Mouse (Mus musculus): Measurements from ENCODE around the gene Adam33. TPM values are rescaled to one million over a fixed set of nuclear protein-coding genes. Genes with fewer than 3 reads are reported as not detected.
A peak's percentile ranks its signal among the peaks of the same experiment; 100 is the strongest.
"Not testable (repeated sequence)": the region's sequence is repeated elsewhere in the genome, so short reads cannot be mapped to it uniquely, and the experiment has no call there.

Gene Adam33
- 8.2 and 10.3 TPM in 2 replicates for polyA plus RNA-seq (2014; fragmentation: Nextera tagmentation; extraction: Ambion mirVana)

DNA sequence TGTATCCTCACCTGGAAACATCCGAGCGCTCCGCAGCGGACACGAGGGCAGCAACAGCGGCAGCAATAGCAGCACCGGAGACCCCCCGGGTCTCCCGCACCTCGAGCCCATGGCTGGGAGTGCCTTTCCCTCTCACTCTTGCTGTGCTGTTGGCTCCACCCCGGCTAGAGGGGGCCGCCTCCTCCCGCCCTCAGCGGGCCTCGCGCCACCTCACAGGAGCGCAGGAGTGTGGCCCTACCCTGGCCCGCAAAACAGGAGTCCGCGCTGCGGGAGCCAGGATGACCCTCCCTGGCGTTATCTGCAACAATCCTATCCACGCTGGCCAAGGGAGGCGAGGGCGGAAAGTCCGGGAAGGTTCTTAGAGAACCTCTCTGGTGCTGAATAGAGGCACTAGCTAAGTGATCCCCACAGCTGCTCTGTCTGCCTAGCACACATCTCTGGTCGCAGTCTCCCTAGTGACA is at the start of gene Adam33:
Gene Adam33 (minus strand): TSS at position 411 of the 461 bp plus-strand sequence.
- 3% methylated on average over 25 of the region's 27 CpGs for WGBS
- peak within 1 kb of the TSS; percentile 20 to 33 for H3K4me3 ChIP-seq (ENCODE audit: control insufficient read depth in 1 of 2, insufficient read depth in 1 of 2, low read depth in 1 of 2, low read length in 2 of 2)
- H3K27me3 ChIP-seq (ENCODE audit: control insufficient read depth, insufficient read depth, low read length), result peaks cover 24% of the 10 kb centered on the region
- H3K36me3 ChIP-seq (ENCODE audit: control insufficient read depth, insufficient read depth, low read length), result no peaks in the 10 kb centered on the region
- H3K27ac ChIP-seq (replicated peaks in 1 of 2; ENCODE audit: control insufficient read depth in 1 of 2, insufficient read depth in 1 of 2, low read depth in 2 of 2, low read length in 2 of 2), result no peak within 1 kb of the TSS
- peaks cover 37 to 46% of the 10 kb centered on the region in 2 experiments for H3K4me1 ChIP-seq (ENCODE audit: control insufficient read depth in 2 of 2, insufficient read depth in 2 of 2, low read length in 2 of 2)
- no peaks in the 10 kb centered on the region for H3K9me3 ChIP-seq (ENCODE audit: control insufficient read depth, low read length)
- peak within 1 kb of the TSS; percentile 46 for H3K9ac ChIP-seq (ENCODE audit: low read length)
- ATAC-seq (ENCODE audit: insufficient number of reproducible peaks, insufficient read depth, low FRiP score, low read depth), result 0 out of 2 replicates have a peak, but pooled peaks have one; percentile 37
- H3K4me2 ChIP-seq (ENCODE audit: low read length), result peak within 1 kb of the TSS; percentile 69

DNA sequence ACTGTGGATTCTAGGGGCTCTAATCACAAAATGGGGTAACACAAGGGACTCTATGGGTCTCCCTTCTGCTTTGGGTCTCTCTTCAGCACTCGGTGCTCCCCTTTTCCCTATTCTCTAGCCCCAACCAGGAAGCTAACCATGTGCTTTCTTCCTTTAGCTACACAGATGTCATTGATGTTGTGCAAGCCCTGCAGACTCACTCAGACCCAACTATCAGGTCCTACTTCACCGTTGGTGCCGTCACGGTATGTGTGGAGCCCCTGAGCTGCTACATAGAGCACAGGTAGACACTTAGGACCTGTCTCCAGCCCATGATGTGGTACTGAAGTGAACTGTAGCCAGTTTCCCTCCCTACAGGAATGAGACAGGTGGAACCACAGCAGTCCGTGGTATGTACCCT is 42.4 kb upstream of the Adam33 start:
- H3K27ac ChIP-seq (replicated peaks in 1 of 2; ENCODE audit: control insufficient read depth in 1 of 2, insufficient read depth in 1 of 2, low read depth in 2 of 2, low read length in 2 of 2), result no peak overlapping the region
- H3K4me2 ChIP-seq (ENCODE audit: low read length), result no peak overlapping the region
- H3K4me3 ChIP-seq (ENCODE audit: control insufficient read depth in 1 of 2, insufficient read depth in 1 of 2, low read depth in 1 of 2, low read length in 2 of 2), result no peak overlapping the region
- WGBS, result 70% methylated on average over 5 of the region's 5 CpGs
- no peak overlapping the region for H3K9ac ChIP-seq (ENCODE audit: low read length)
- ATAC-seq (ENCODE audit: insufficient number of reproducible peaks, insufficient read depth, low FRiP score, low read depth), result no peak
- H3K27me3 ChIP-seq (ENCODE audit: control insufficient read depth, insufficient read depth, low read length), result no peaks in the 10 kb centered on the region
- no peaks in the 10 kb centered on the region for H3K9me3 ChIP-seq (ENCODE audit: control insufficient read depth, low read length)
- peaks cover 0 to 5% of the 10 kb centered on the region in 2 experiments; a peak in 1 of 4 replicates for H3K4me1 ChIP-seq (ENCODE audit: control insufficient read depth in 2 of 2, insufficient read depth in 2 of 2, low read length in 2 of 2)
- no peaks in the 10 kb centered on the region for H3K36me3 ChIP-seq (ENCODE audit: control insufficient read depth, insufficient read depth, low read length)

DNA sequence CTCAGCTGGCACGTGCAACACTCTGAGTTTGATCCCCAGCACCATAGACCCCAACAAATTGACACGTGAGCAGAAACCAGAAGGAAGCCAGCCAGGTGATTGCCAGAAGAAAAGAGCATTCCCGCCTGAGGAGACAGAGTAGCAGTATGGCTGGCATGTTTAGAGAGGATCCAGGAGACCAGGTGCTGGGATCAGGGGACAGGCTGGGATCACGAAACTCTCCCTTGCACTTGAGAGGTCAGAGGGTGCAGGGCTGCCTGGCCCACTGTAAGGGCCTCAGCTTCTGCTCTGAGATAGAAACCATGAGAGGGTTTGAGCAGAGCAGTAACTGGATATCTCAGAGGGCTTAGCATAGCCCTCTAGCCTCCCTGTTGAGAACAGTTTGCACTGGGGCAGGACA is 41.4 kb upstream of the Adam33 start:
- H3K4me3 ChIP-seq (ENCODE audit: control insufficient read depth in 1 of 2, insufficient read depth in 1 of 2, low read depth in 1 of 2, low read length in 2 of 2); H3K4me1 ChIP-seq (ENCODE audit: control insufficient read depth in 2 of 2, insufficient read depth in 2 of 2, low read length in 2 of 2); H3K9me3 ChIP-seq (ENCODE audit: control insufficient read depth, low read length); H3K27ac ChIP-seq (replicated peaks in 1 of 2; ENCODE audit: control insufficient read depth in 1 of 2, insufficient read depth in 1 of 2, low read depth in 2 of 2, low read length in 2 of 2); H3K4me2 ChIP-seq (ENCODE audit: low read length); ATAC-seq (ENCODE audit: insufficient number of reproducible peaks, insufficient read depth, low FRiP score, low read depth); H3K27me3 ChIP-seq (ENCODE audit: control insufficient read depth, insufficient read depth, low read length); H3K36me3 ChIP-seq (ENCODE audit: control insufficient read depth, insufficient read depth, low read length); H3K9ac ChIP-seq (ENCODE audit: low read length): not testable (repeated sequence)
- WGBS, result 75% methylated on average over 4 of the region's 4 CpGs

DNA sequence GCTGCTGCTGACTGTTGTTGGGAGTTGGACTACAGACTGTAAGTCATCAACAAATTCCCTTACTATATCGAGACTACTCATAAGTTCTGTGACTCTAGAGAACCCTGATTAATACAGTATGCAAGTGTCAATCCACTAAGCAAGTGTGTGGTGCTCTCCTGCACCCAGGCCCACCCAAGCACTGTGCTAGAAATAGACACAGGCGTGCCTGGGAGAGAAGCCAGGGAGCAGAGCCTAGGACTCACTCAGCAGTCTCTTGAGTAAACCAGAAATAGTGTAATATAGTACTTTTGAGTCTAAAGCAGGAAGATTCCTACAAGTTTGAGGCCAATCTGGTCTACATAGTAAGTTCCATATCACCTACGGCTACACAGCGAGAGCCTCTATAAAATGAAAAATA is 40.4 kb upstream of the Adam33 start:
- Histone ChIP-seq H3K9ac (ENCODE audit: low read length) (no peak overlapping the region), H3K4me3 (ENCODE audit: control insufficient read depth in 1 of 2, insufficient read depth in 1 of 2, low read depth in 1 of 2, low read length in 2 of 2) (no peak overlapping the region), H3K27ac (replicated peaks in 1 of 2; ENCODE audit: control insufficient read depth in 1 of 2, insufficient read depth in 1 of 2, low read depth in 2 of 2, low read length in 2 of 2) (peak overlapping the region in 1 of 2 experiments; percentile 24; a peak in 1 of 4 replicates), H3K36me3 (ENCODE audit: control insufficient read depth, insufficient read depth, low read length) (no peaks in the 10 kb centered on the region), H3K4me2 (ENCODE audit: low read length) (no peak overlapping the region), H3K27me3 (ENCODE audit: control insufficient read depth, insufficient read depth, low read length) (no peaks in the 10 kb centered on the region), H3K4me1 (ENCODE audit: control insufficient read depth in 2 of 2, insufficient read depth in 2 of 2, low read length in 2 of 2) (peaks cover 0 to 5% of the 10 kb centered on the region in 2 experiments; a peak in 1 of 4 replicates), H3K9me3 (ENCODE audit: control insufficient read depth, low read length) (no peaks in the 10 kb centered on the region)
- WGBS, result 47% methylated on average over 4 of the region's 4 CpGs
- no peak for ATAC-seq (ENCODE audit: insufficient number of reproducible peaks, insufficient read depth, low FRiP score, low read depth)

DNA sequence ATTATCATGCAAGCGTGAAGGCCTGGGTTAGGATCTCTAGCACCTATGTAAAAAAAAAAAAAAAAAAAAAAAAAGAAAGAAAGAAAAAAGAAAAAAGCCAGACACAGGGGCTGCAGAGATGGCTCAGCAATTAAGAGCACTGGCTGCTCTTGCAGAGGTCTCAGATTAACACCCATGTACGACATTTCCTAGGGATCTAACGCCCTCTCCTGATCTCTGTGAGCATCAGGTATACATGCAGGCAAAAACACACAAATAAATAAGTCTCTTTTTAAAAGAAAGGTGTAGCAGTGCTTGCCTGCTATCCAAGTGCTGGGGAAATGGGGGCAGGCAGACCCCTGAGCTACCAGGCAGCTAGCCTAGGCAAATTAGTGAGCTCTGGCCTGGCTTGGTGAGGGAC is 37.9 kb upstream of the Adam33 start:
- Histone ChIP-seq H3K4me1 (ENCODE audit: control insufficient read depth in 2 of 2, insufficient read depth in 2 of 2, low read length in 2 of 2) (peaks cover 3 to 5% of the 10 kb centered on the region in 2 experiments; a peak in 1 of 4 replicates), H3K9me3 (ENCODE audit: control insufficient read depth, low read length) (no peaks in the 10 kb centered on the region), H3K36me3 (ENCODE audit: control insufficient read depth, insufficient read depth, low read length) (no peaks in the 10 kb centered on the region), H3K4me3 (ENCODE audit: control insufficient read depth in 1 of 2, insufficient read depth in 1 of 2, low read depth in 1 of 2, low read length in 2 of 2) (no peak overlapping the region), H3K27me3 (ENCODE audit: control insufficient read depth, insufficient read depth, low read length) (no peaks in the 10 kb centered on the region), H3K27ac (replicated peaks in 1 of 2; ENCODE audit: control insufficient read depth in 1 of 2, insufficient read depth in 1 of 2, low read depth in 2 of 2, low read length in 2 of 2) (no peak overlapping the region), H3K4me2 (ENCODE audit: low read length) (no peak overlapping the region), H3K9ac (ENCODE audit: low read length) (no peak overlapping the region)
- no peak for ATAC-seq (ENCODE audit: insufficient number of reproducible peaks, insufficient read depth, low FRiP score, low read depth)
- WGBS, result 65% methylated on average over 3 of the region's 3 CpGs

DNA sequence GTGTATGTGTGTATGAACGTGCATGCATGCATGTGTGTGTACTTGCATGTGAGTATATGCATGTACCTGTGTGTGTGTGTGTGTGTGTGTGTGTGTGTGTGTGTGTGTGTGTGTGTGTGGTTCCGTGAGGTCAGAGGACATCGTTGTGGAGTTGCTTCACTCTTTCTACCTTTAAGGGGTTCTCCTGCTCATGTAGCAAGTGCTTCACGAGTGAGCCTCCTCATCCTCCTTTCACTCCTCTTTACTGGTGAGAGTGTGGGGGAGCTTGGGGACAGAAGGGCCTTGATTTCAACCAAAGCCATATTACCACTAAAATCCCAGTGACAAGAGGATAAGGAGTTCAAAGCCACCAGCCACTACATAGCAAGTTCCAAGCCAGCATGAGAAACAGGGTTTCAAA is 33.5 kb upstream of the Adam33 start:
- Histone ChIP-seq H3K27ac (replicated peaks in 1 of 2; ENCODE audit: control insufficient read depth in 1 of 2, insufficient read depth in 1 of 2, low read depth in 2 of 2, low read length in 2 of 2) (peak overlapping the region; percentile 45 to 68; a peak in 3 of 4 replicates), H3K27me3 (ENCODE audit: control insufficient read depth, insufficient read depth, low read length) (no peaks in the 10 kb centered on the region), H3K4me3 (ENCODE audit: control insufficient read depth in 1 of 2, insufficient read depth in 1 of 2, low read depth in 1 of 2, low read length in 2 of 2) (no peak overlapping the region), H3K9ac (ENCODE audit: low read length) (no peak overlapping the region), H3K4me1 (ENCODE audit: control insufficient read depth in 2 of 2, insufficient read depth in 2 of 2, low read length in 2 of 2) (0 out of 4 replicates have a peak, but pooled peaks cover 3% of the 10 kb centered on the region in 2 experiments), H3K36me3 (ENCODE audit: control insufficient read depth, insufficient read depth, low read length) (no peaks in the 10 kb centered on the region), H3K4me2 (ENCODE audit: low read length) (peak overlapping the region; percentile 16; the same call in 1 of the 2 replicates), H3K9me3 (ENCODE audit: control insufficient read depth, low read length) (no peaks in the 10 kb centered on the region)
- WGBS, result 86% methylated on average over 4 of the region's 4 CpGs
- ATAC-seq (ENCODE audit: insufficient number of reproducible peaks, insufficient read depth, low FRiP score, low read depth), result no peak

DNA sequence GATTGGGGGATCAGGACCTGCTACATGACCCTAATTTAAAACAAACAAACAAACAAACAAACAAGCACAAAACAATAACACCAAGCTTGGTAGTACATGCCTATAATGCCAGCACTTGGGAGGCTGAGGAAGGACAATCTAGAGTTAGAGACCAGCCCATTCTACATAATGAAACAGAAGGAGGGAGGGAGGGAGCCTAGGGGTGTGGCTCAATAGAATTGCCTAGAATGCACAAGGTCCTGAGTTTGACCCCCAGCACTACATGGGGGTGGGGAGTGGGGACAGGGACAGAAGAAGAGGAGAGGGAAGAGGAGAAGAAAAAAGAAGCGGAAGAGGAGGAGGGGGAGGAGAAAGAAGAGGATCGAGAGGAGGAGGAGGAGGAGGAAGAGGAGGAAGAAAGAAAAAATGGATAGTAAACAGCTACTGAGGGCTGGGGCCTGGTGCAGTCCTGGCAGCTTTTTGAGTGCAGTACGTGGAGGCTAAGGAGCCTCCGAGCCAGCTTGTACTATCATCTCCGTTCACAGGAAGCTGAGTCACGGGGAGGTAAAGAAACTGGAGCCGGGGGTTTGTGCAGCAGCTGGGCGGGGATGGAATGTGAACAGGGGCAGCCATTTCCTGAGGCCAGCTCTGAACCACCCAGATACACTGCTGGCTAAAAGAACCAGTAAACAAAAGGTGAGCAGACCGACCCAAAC is 32.6 kb upstream of the Adam33 start:
- Histone ChIP-seq H3K9me3 (ENCODE audit: control insufficient read depth, low read length) (no peaks in the 10 kb centered on the region), H3K4me2 (ENCODE audit: low read length) (peak overlapping the region; percentile 16; the same call in 1 of the 2 replicates), H3K4me3 (ENCODE audit: control insufficient read depth in 1 of 2, insufficient read depth in 1 of 2, low read depth in 1 of 2, low read length in 2 of 2) (no peak overlapping the region), H3K36me3 (ENCODE audit: control insufficient read depth, insufficient read depth, low read length) (no peaks in the 10 kb centered on the region), H3K9ac (ENCODE audit: low read length) (peak overlapping the region; percentile 6; the same call in 1 of the 2 replicates), H3K27ac (replicated peaks in 1 of 2; ENCODE audit: control insufficient read depth in 1 of 2, insufficient read depth in 1 of 2, low read depth in 2 of 2, low read length in 2 of 2) (peak overlapping the region; percentile 28 to 68), H3K27me3 (ENCODE audit: control insufficient read depth, insufficient read depth, low read length) (no peaks in the 10 kb centered on the region), H3K4me1 (ENCODE audit: control insufficient read depth in 2 of 2, insufficient read depth in 2 of 2, low read length in 2 of 2) (0 out of 4 replicates have a peak, but pooled peaks cover 3% of the 10 kb centered on the region in 2 experiments)
- ATAC-seq (ENCODE audit: insufficient number of reproducible peaks, insufficient read depth, low FRiP score, low read depth), result peak; percentile 78
- WGBS, result 21% methylated on average over 9 of the region's 9 CpGs
